Mouse (Mus musculus) forelimb bud, embryonic 11.5 days (tissue): ENCODE data around the gene Inhbc.

Experiments used
- DNase-seq: peaks from one replicate; pipeline ENCODE4 v3.0.0-alpha.2; 2012; ENCODE audit warnings: low read depth, low spot score

Inhbc gene

GRCm38 (mm10) chr10:127351719-127352118 is 18.5 kb downstream of the Inhbc start:
- no peak for DNase-seq

DNA sequence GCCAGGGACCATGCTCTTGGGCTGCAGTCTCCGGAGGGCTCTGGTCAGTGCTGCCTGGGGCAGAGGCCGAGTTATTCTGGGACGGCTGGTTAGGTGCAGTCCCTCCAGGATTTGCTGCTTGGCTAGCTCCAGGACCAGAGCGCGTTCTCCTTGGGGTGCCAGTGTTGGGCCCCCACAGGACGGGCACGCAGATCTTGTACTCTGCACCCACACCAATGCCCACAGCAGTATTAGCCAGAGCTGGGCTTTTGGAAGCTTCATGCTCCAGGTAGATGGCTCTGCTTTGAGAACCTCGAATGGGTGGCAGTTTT is 19.0 kb downstream of the Inhbc start:
- DNase-seq: no peak

DNA sequence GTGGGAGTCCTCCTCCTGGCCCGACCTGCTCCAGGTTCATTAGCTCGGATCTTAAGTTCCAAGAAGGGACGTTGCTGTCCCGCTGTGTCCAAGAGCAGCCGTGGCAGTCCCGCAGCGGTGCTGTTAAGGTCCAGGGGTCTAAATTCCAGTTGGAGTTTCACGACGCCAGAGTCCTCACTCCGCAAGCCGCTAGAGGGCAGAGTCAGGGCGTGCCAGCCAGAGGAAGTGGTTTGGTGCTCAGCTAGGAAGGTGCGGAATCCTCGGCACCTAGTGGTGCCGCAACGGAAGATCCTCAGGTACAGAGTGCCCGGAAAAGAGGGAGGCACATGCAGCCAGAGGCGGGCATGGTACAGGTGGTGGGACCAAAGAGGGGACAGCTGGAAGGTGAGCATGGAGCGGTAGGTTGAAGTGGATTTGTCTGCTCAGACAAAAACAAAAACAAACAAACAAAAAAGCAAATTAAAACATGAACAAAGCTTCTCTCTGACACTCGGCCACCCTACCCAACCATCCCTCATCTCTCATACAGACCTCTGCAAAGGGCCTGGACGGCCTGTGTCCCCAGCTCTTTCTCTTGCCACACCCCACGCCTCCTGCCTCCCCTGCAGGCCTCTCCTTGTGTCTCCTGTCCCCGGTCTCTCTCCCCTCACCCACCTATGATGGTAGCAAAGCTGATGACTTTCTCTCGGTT is 19.5 kb downstream of the Inhbc start:
- peak; percentile 74 for DNase-seq

DNA sequence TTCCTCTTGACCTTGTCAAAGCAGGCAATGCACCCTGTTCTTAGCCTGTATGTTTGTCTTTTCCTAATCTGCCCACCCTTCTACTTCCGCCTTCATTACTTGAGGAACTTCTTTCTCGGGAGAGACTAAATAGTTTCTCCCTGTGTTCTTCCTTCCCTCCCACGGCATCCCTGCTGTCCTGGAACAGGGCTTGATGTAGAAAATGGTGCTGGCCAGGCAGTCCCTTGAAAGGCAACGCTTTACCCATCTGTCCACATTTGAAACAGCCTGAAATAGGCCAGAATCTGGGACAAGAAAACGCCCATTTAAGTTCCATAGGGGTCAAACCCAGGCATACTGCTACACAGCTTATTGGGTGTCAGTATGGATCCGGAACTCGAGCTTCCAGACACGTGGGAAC is 20.4 kb downstream of the Inhbc start:
- DNase-seq: no peak

DNA sequence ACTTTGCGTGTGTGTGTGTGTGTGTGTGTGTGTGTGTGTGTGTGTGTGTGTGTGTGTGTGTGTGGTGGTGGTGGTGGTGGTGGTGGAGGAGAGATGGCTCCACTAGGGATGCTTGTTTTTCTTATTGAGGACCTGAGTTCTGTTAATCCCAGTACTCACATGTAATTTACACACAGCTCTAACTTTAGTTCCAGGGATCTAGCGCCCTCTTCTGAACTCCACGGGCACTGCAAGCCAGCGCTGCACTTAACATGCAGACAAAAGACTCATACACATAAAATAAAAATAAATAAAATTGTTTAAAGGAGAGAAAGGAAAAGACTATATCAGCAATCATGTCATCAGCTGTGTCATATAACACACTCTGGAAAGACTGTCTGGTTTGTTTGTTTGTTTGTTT is 21.3 kb downstream of the Inhbc start:
- DNase-seq: no peak

DNA sequence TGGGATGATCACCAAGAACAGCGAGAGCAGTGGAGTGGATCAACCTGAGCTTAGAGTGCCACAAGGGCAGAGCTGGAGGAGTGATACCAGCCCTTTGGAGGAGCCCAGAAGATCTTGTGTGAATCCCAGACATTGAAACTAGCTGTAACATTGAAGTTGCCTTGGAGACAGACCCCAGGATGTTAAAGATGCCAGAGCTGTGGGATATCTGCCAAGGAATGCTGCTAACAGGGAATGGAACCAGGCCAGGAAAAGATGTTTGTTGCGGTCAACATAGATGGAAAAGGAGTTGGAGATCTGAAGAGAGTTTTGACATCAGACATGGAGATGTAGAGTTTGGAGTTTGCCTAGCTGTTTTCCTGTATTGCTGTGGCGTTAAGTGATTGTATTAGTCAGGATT is 24.1 kb downstream of the Inhbc start:
- DNase-seq: no peak

DNA sequence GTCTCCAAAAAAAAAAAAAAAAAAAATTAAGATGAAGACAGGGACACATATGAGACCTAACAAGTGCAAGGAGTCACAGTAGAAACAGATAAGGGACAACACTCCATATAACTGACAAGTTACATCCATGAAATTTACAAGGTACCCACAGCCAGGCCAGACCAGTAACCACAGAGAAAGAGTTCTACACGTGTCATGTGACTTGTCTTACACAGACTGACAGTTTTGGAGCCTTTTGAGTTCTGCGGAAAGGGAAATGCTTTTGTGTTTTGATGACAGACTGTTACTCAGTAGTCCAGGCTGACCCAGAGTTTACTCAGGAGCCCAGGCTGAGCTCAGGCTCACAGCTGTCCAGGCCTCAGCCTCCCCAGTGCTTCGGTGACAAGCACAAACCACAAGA is 27.2 kb downstream of the Inhbc start:
- DNase-seq: no peak

- peak; percentile 90 for DNase-seq
Observed at GRCm38 (mm10) chr10:127341891-127342639, 28.2 kb downstream of the Inhbc start, which contains the start of gene Gli1. Gli1 (minus strand) TSS chr10:127341974.

GRCm38 (mm10) chr10:127341360-127341690 is 28.9 kb downstream of the Inhbc start:
- no peak for DNase-seq

DNA sequence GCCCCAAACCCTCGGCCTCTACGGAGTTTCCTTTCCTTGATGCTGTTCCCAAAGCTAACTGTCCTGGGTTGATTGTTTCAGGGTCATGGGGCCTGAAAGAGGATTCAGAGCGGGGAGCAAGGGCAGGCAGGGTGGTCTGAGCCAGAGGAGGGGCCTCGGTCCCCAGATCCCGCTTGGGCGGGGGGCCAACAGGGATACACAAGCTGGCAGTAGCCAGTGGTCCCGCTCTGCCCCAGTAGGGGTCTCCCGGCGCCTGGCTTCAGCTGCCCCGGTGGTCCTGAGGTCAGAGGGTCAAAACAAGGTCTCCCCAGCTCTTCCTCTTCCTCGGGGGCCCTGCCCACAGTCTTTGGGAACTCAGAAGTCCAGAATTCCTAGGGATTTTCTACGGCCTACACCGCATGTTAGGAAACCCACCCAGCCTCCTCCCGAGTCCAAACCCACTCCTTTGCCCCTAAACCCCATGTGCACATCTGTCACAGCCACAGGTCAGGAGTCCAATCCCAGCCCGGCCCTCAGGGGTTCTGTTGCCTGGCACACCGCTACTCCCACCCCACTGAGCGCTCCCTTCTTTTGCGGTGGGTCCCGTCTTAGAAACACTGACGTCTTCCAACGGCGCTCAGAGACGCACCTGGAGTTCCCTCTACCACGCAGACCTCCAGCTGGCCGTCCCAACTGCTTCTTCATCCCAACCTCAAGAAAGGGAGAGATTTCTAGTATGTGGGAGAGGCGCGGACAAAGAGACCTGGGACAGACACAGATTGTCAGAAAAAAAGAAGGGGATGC is 29.5 kb downstream of the Inhbc start:
- peak; percentile 62 for DNase-seq

DNA sequence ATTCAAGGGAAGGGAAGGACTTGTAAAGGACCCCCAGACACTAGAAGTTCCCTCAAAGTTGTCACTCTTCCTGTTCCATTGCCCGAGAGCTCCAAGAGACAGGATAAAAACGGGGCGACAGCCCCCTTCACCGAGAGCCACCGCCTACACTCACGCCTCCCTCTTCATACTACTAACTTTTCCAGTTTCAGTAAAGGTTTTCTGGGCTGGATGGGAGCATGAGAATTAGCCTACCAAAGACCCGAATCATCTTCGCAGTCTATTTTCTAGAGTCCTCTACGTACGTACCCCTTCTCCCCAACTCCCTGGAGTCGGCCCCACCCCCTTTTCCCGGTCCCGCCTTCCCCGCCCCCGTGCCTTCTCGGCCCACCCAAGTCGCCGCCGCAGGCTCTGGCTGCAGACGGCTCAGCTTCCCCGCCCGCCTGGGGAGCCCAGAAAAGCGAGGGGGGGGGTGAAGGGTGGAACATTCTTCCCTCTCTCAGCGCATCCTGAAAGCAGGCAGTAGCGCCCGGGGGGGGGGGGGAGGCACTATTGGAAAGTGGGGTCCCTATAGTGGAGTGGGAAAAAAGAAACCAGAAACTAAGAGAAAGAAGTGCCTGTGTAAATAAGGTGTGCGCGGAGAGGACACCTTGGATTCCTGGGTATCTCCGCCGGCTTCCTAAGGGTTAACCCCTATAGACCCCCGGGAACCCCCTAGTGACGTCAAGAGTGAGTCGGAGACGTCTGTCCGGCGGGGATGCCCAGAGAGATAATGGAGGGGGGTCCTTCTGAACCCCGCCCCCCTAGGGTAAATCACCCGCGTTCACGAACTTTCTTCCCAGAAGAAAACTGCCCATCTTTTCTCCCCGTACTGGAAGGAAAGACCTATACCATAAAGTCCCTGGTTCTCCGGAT is 30.3 kb downstream of the Inhbc start:
- peak; percentile 77 for DNase-seq

- DNase-seq: peak; percentile 93
Observed at GRCm38 (mm10) chr10:127338930-127339682, 31.1 kb downstream of the Inhbc start.

- no peak for DNase-seq
Observed at GRCm38 (mm10) chr10:127337536-127338099, 32.6 kb downstream of the Inhbc start.

DNA sequence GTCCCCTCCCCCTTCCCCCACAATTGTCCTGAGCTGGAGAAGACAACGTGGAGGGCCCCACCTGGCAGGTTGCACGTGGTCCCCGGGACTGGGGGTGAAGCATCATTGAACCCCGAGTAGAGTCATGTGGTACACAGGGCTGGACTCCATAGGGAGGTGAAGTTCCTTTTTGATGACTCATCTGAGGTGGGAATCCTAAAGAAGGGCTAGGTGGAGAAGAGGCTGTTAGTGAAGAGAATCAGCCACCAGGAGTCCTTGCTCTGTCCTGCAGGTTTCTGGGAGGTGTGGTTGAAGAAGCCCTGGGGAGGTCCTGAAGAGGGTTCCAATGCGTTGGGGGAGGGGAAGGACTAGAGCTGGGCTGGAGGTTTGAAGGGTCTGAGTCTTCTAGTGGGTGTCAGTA is 33.3 kb downstream of the Inhbc start:
- DNase-seq: no peak

GRCm38 (mm10) chr10:127335271-127335670 is 35.0 kb downstream of the Inhbc start:
- no peak for DNase-seq

DNA sequence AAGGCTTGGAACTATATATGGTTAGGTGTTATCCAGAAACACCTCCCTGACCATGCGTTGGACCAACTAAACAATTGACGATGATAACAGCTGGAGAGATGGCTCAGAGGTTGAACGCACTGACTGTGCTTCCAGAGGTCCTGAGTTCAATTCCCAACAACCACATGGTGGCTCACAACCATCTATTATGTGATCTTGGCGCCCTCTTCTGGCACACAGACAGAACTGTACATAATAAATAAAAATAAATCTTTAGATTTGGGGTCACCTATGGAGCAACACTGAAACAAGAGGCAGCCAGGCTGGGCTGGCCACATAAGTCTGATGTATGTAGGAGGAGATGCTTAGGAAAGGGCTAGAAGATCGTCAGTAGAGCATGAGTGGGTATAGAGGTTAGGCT is 37.1 kb downstream of the Inhbc start:
- DNase-seq: no peak

DNA sequence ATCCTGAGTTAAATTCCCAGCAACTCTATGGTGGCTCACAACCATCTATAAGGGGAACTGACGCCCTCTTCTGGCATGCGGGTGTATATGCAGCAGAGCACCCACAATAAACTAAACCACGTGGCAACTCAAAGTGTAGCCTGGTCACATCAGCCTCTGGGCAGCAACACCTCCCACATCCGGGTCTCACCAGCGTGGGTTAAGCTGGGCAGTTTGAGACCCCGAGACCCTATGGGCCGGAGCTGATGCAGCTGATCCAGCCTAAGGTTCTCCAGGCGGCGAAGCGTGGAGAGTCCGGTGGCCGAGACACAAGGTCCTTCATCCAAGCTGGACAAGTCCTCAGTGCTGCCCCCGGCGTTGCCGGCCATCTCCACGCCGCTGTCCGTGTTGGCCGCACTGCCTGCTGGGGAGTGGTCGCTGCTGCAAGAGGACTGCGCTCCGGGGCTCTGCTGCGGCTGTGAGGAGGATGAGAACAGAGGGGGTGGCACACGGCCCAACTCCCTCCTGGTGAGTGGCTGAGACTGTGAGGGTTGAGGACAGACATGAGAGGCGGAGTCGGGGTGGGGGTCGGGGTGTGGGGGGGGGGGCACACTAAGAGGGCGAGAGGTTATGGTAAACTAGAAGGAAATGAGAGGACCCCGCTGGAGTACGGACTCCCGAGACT is 37.9 kb downstream of the Inhbc start:
- no peak for DNase-seq

DNA sequence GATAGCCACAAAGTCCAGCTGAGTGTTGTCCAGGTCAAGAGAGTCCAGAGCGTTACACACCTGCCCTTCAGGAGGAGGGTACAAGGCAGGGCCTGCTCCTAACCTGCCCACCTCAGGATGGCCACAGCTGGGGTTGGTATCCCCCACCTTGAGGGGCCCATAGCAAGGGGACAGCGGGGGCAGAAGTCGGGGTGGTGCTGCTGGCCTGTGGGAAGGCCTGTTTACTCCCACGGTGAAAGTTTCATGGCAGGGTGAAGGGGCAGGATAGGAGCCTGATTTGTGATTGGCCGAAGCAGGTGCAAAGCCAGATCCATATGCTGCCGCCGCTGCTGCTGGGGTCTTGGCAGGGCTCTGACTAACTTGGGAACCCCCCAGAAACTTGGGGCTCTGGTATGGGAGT is 40.0 kb downstream of the Inhbc start:
- DNase-seq: no peak

- DNase-seq: no peak
Observed at GRCm38 (mm10) chr10:127327461-127328145, 42.6 kb downstream of the Inhbc start.

DNA sequence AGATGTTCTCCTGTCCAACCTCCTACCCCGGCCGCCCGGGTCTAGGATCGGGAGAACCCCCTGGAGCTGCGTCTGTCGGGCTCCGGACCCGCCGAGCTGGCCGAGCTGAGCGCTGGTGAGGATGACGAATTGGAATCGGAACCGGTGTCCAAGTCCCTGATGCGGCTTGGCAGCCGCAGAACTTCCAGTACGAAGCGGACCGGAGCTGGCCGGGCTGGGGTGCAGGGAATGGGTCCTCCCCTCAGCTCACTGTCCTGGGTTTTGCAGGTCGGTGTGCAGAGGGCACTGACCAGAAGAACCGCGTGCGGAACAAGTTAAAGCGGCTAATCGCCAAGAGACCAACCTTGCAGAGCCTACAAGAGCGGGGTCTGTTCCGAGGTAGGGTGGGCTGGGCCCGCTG is 43.4 kb downstream of the Inhbc start:
- no peak for DNase-seq
